In the genomic region with DNA sequence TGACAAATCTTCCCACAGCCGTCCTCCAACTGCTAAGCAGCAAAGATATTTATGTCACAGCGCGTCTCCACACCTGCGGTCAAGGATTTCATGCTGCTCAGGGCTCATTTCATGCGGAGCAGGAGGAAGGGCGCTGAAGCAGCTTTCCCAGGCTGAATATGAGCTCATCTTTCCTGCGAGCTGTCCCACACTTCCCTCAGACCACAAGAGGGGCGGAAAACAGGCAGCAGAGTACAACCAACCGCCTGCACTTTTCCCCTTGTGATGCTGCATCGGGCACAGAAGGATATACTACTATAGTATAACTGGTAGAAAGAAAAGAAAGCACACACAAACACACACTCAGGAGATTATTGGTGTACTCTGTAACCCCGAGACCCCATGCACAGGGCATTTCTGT, we compare ENCODE assay signal across 27 mouse cellular contexts. TPM values are rescaled to one million over a fixed set of nuclear protein-coding genes. Genes with fewer than 3 reads are reported as not detected.
DNase-seq lines count a peak whose midpoint lies in the region; ATAC-seq and TF ChIP-seq lines count a peak whose summit lies in the region.
"Had no signal": no experiment of that assay in that cellular context is flagged by ENCODE, and none has a peak within 500 bp of the region (broad histone marks: within the 10 kb centered on the region; RNA-seq: fewer than 3 reads in every experiment).

No protein-coding gene starts in this region.

- no peak overlapping the region for H3K4me3 ChIP-seq in embryonic facial prominence, embryonic 13.5 days
- H3K4me3 ChIP-seq in embryonic facial prominence, embryonic 10.5 days = no peak overlapping the region
- no peak overlapping the region for H3K4me3 ChIP-seq in lung, embryonic 14.5 days (ENCODE audit: low read depth, low read length)
- peak overlapping the region; percentile 43 to 47; a peak in 2 of 4 replicates for H3K4me3 ChIP-seq in ES-E14 (ENCODE audit: insufficient read depth in 1 of 2, low read depth in 1 of 2, low read length in 2 of 2, poor library complexity in 1 of 2, severe bottlenecking in 1 of 2)
- H3K4me3 ChIP-seq in forebrain, embryonic 10.5 days = no peak overlapping the region
- H3K4me3 ChIP-seq: hindbrain, embryonic 12.5 days; limb, embryonic 12.5 days; megakaryocyte, embryonic 14.5 days; neural tube, embryonic 15.5 days had no signal

- no peak for TF ChIP-seq CTCF in lung, embryonic 14.5 days (IDR thresholded peaks at IDR 0.05; ENCODE audit: low read depth)

- no peak overlapping the region for H3K27ac ChIP-seq in embryonic facial prominence, embryonic 13.5 days
- no peak overlapping the region for H3K27ac ChIP-seq in embryonic facial prominence, embryonic 10.5 days (replicated peaks)
- no peak overlapping the region for H3K27ac ChIP-seq in lung, embryonic 14.5 days (ENCODE audit: low read depth)
- H3K27ac ChIP-seq in ES-E14 (ENCODE audit: insufficient read depth, low read depth, low read length, poor library complexity, severe bottlenecking) = no peak overlapping the region
- H3K27ac ChIP-seq in forebrain, embryonic 10.5 days = no peak overlapping the region
- H3K27ac ChIP-seq: hindbrain, embryonic 12.5 days; limb, embryonic 12.5 days; neural tube, embryonic 15.5 days had no signal

- no peak overlapping the region for H3K9ac ChIP-seq in embryonic facial prominence, embryonic 13.5 days
- H3K9ac ChIP-seq in lung, embryonic 14.5 days = no peak overlapping the region
- 0 out of 2 replicates have a peak overlapping the region, but pooled peaks have one; percentile 35 for H3K9ac ChIP-seq in ES-E14 (ENCODE audit: insufficient read depth, low read depth, low read length, poor library complexity, severe bottlenecking)
- H3K9ac ChIP-seq: hindbrain, embryonic 12.5 days; limb, embryonic 12.5 days; liver, postnatal 0 days; neural tube, embryonic 15.5 days had no signal

- ATAC-seq in embryonic facial prominence, embryonic 13.5 days (ENCODE audit: insufficient number of reproducible peaks, insufficient read depth, low FRiP score, low TSS enrichment, low read depth) = peak; percentile 59; the same call in 1 of the 2 replicates
- no peak for ATAC-seq in lung, embryonic 14.5 days (ENCODE audit: insufficient read depth)
- 0 out of 2 replicates have a peak, but pooled peaks have one; percentile 19 for ATAC-seq in erythroid progenitor cell, adult 5-6 weeks (replicated peaks; ENCODE audit: low FRiP score, poor library complexity, severe bottlenecking)
- ATAC-seq: forebrain, embryonic 16.5 days; intestine, postnatal 0 days had no signal

- no peaks in the 10 kb centered on the region for H3K27me3 ChIP-seq in embryonic facial prominence, embryonic 13.5 days
- H3K27me3 ChIP-seq in embryonic facial prominence, embryonic 10.5 days (replicated peaks; ENCODE audit: low read depth, poor library complexity, severe bottlenecking) = no peaks in the 10 kb centered on the region
- H3K27me3 ChIP-seq in lung, embryonic 14.5 days (ENCODE audit: insufficient read depth, low read length) = no peaks in the 10 kb centered on the region
- H3K27me3 ChIP-seq in forebrain, embryonic 10.5 days (ENCODE audit: poor library complexity, severe bottlenecking) = no peaks in the 10 kb centered on the region
- H3K27me3 ChIP-seq: hindbrain, embryonic 12.5 days; limb, embryonic 12.5 days; megakaryocyte, embryonic 14.5 days; neural tube, embryonic 15.5 days had no signal

- H3K4me2 ChIP-seq in embryonic facial prominence, embryonic 13.5 days = no peak overlapping the region
- no peak overlapping the region for H3K4me2 ChIP-seq in lung, embryonic 14.5 days
- H3K4me2 ChIP-seq: hindbrain, embryonic 12.5 days; limb, embryonic 12.5 days; liver, embryonic 11.5 days; neural tube, embryonic 15.5 days had no signal

- no peaks in the 10 kb centered on the region for H3K9me3 ChIP-seq in embryonic facial prominence, embryonic 13.5 days
- no peaks in the 10 kb centered on the region for H3K9me3 ChIP-seq in embryonic facial prominence, embryonic 10.5 days
- no peaks in the 10 kb centered on the region for H3K9me3 ChIP-seq in lung, embryonic 14.5 days (ENCODE audit: low read depth, low read length)
- no peaks in the 10 kb centered on the region for H3K9me3 ChIP-seq in ES-E14 (ENCODE audit: control insufficient read depth, insufficient read depth, low read depth, low read length)
- H3K9me3 ChIP-seq in forebrain, embryonic 10.5 days = no peaks in the 10 kb centered on the region
- H3K9me3 ChIP-seq: hindbrain, embryonic 12.5 days; limb, embryonic 12.5 days; megakaryocyte, embryonic 14.5 days; neural tube, embryonic 15.5 days had no signal

- no peak for DNase-seq in embryonic facial prominence, embryonic 10.5 days (ENCODE audit: low spot score)
- DNase-seq in lung, embryonic 14.5 days = peak; percentile 11
- DNase-seq in lung, postnatal 36 days = no peak
- no peak for DNase-seq in ES-E14 (ENCODE audit: low read depth, low spot score)
- DNase-seq in right cerebral cortex, postnatal 4 days = no peak
- no peak for DNase-seq in forebrain, embryonic 10.5 days (ENCODE audit: extremely low spot score, low spot score)
- DNase-seq: adrenal gland, adult 2 months; cerebellum, adult 11-12 months; cerebellum, postnatal 14 days; heart, postnatal 14 days; kidney, postnatal 25 days; layer of hippocampus, postnatal 36 days; right cerebral cortex, adult 18-20 months; thymus, adult 18-20 months; thymus, postnatal 36 days had no signal

- WGBS in embryonic facial prominence, embryonic 13.5 days = 50% methylated on average over 11 of the region's 11 CpGs
- WGBS in embryonic facial prominence, embryonic 10.5 days = 59% methylated on average over 11 of the region's 11 CpGs
- WGBS in lung, embryonic 14.5 days = 42% methylated on average over 11 of the region's 11 CpGs
- WGBS in forebrain, embryonic 10.5 days = 53% methylated on average over 11 of the region's 11 CpGs

- H3K36me3 ChIP-seq in embryonic facial prominence, embryonic 13.5 days = no peaks in the 10 kb centered on the region
- H3K36me3 ChIP-seq in embryonic facial prominence, embryonic 10.5 days (replicated peaks) = no peaks in the 10 kb centered on the region
- no peaks in the 10 kb centered on the region for H3K36me3 ChIP-seq in lung, embryonic 14.5 days (ENCODE audit: insufficient read depth)
- no peaks in the 10 kb centered on the region for H3K36me3 ChIP-seq in ES-E14 (ENCODE audit: control insufficient read depth, insufficient read depth, low read length, poor library complexity, severe bottlenecking)
- no peaks in the 10 kb centered on the region for H3K36me3 ChIP-seq in forebrain, embryonic 10.5 days (replicated peaks)
- H3K36me3 ChIP-seq: hindbrain, embryonic 12.5 days; limb, embryonic 12.5 days; neural tube, embryonic 15.5 days had no signal

- H3K4me1 ChIP-seq in embryonic facial prominence, embryonic 13.5 days = no peaks in the 10 kb centered on the region
- no peaks in the 10 kb centered on the region for H3K4me1 ChIP-seq in embryonic facial prominence, embryonic 10.5 days
- no peaks in the 10 kb centered on the region for H3K4me1 ChIP-seq in lung, embryonic 14.5 days (ENCODE audit: insufficient read depth)
- H3K4me1 ChIP-seq in ES-E14 (ENCODE audit: control insufficient read depth in 2 of 2, insufficient read depth in 2 of 2, low read length in 2 of 2, poor library complexity in 1 of 2) = no peaks in the 10 kb centered on the region
- H3K4me1 ChIP-seq in forebrain, embryonic 10.5 days = no peaks in the 10 kb centered on the region
- H3K4me1 ChIP-seq: hindbrain, embryonic 12.5 days; limb, embryonic 12.5 days; megakaryocyte, embryonic 14.5 days; neural tube, embryonic 15.5 days had no signal

- in situ Hi-C loops in ES-E14 (cut with MboI; ENCODE audit: low sequenced_read_pairs in 2 of 2, unreplicated experiment in 2 of 2) = loop anchor here in 1 of 2 experiments (25.0 kb wide), 1 partner anchor 229 kb away; no protein-coding TSS in a partner anchor

TF ChIP-seq in ES-E14, 5 proteins besides CTCF, POLR2A, EP300 and RAD21:
- no peak for TF ChIP-seq ZC3H11A (IDR thresholded peaks at IDR 0.05; ENCODE audit: borderline replicate concordance, low read depth, low read length)
- no peak for TF ChIP-seq HCFC1 (IDR thresholded peaks at IDR 0.05; ENCODE audit: borderline replicate concordance, insufficient read depth, low read length)
- TF ChIP-seq CHD2 (IDR thresholded peaks at IDR 0.05; ENCODE audit: low read depth, low read length) = no peak
- no peak for TF ChIP-seq ZNF384 (IDR thresholded peaks at IDR 0.05; ENCODE audit: low read depth, low read length)
- no peak for TF ChIP-seq MAFK (IDR thresholded peaks at IDR 0.05; ENCODE audit: insufficient read depth, low read depth, low read length)

RNA-seq across cellular contexts. Expression of a gene that starts 23.2 kb away (rescaled TPM):
- polyA plus RNA-seq in embryonic facial prominence, embryonic 13.5 days (2015; fragmentation: Nextera tagmentation; extraction: Ambion mirVana) = 0.28 and 0.44 TPM in 2 replicates
- 0.15 and 0.40 TPM in 2 replicates for polyA plus RNA-seq in embryonic facial prominence, embryonic 10.5 days (2016; fragmentation: Nextera tagmentation; extraction: Ambion mirVana)
- polyA plus RNA-seq in lung, embryonic 14.5 days (2014; fragmentation: Nextera tagmentation; extraction: Ambion mirVana) = 0.37 TPM in 2 replicates
- total RNA-seq in ES-E14 (2012; rRNA removed) = 0.85 and 1.1 TPM in 2 replicates
- not detected in 2 replicates for total RNA-seq in erythroid progenitor cell, adult 5-6 weeks (2015; ENCODE audit: low replicate concordance)
- total RNA-seq in erythroid progenitor cell, adult 5-6 weeks (2017; ENCODE audit: low replicate concordance) = not detected in 2 replicates
- 0.11 and 0.20 TPM in 2 replicates for polyA plus RNA-seq in forebrain, embryonic 10.5 days (2016; fragmentation: Nextera tagmentation; extraction: Ambion mirVana)
- total RNA-seq: adrenal gland, adult 2 months; heart, postnatal 14 days; layer of hippocampus, adult 8-10 months; layer of hippocampus, postnatal 36 days had no signal
- polyA plus RNA-seq: adrenal gland, adult 2 months; liver, postnatal 0 days; small intestine, adult 2 months had no signal

Comparison
In these comparisons a context has a peak if more than half of its experiments do, and no peak if none do; other contexts are left out.
1. H3K4me3 ChIP-seq: peak in ES-E14 (2 of 2); none in embryonic facial prominence, embryonic 13.5 days (single experiment), embryonic facial prominence, embryonic 10.5 days (single experiment), lung, embryonic 14.5 days (single experiment) and forebrain, embryonic 10.5 days (single experiment).